Mouse (Mus musculus): Measurements from ENCODE around the gene Poldip2.

DNA sequence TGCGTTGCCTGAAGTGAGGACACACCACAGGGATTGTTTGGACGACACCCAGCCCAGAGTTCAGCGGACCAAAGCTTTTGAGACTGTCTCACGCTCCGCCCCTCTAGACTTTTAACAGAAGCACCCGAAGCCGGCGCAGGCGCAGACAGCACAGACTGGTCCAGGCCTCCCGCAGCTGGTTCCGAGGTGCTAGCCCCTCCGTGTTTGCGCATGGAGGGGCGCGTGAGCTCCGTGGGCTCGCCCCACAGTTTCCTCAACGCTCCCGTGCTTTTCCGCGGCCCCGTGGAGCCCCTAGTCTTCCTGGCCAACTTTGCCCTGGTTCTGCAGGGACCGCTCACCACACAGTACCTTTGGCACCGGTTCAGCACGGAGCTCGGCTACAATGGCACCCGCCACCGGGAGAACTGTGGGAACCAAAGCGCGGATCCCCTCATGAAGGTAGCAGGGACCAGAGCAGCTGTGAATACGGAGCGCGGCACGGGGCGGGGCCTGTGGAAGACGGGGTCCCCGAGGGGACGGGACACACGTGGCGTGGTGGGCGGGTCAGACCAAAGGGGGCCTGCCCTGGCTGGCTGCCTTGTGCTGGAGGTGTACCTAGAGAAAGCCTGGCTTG, 46.3 kb upstream of the Poldip2 start, which contains the start of gene Slc46a1:
- TF ChIP-seq CTCF (IDR thresholded peaks at IDR 0.05; ENCODE audit: low read depth) (no peak), EP300 (optimal IDR thresholded peaks at IDR 0.05) (no peak)
